Mouse (Mus musculus) frontal cortex, postnatal 25 days (tissue): ENCODE measurements around the gene Zfp712.

Experiments
- DNase-seq, 2 experiments: peaks; one replicate each; pipeline ENCODE4 v3.0.0; 2022; ENCODE audit warnings: low spot score in 2 of 2

Gene Zfp712

DNA sequence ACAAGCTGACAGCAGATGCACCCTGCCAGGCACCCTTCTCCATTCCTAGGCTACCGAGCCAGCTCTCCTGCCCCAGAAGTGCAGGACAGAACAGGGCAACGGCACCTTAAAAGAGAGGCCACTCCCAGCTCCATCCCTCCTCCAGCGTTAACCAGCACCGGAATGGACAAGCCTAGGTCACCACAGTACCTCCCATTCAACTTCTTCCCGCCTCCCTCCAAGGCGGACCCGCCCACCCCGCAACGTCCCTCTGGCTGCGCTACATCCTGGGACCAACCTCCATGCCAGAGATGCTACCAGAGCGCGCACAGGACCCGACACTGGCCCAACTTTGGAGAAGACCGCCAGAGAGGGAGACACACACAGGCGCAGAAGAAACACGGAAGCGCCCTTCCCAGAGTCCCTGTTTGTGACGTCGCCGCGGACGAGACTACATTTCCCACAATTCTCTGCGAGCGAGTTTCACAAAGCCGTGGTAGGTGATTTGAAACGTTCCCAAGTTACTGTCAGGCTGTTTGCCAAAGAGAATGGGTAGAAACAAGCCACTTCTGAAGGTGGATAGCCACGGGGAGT is at the start of gene Zfp712:
TSS of gene Zfp712 (minus strand) at position 385 of the 573 bp plus-strand sequence.
- peak; percentile 81 to 88 for DNase-seq

DNA sequence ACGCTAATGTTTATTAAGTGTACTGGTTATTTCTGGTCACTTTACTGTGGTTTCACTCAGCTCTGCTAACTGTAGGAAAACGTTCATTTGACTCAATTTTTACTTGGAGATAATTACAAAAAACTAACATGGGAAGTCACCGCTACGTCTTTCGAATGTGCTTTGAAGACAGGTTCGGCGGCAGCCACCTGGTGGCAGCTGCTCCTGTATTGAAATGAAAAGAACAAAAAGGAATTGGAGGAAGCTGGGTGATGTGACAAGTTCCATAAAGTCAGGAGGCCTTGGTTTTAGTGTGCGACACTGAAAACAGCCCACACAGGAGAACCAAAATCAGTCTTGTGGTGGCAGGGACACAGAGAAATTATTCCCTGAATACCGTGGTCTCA is 47.8 kb upstream of the Zfp712 start:
- DNase-seq, result no peak

DNA sequence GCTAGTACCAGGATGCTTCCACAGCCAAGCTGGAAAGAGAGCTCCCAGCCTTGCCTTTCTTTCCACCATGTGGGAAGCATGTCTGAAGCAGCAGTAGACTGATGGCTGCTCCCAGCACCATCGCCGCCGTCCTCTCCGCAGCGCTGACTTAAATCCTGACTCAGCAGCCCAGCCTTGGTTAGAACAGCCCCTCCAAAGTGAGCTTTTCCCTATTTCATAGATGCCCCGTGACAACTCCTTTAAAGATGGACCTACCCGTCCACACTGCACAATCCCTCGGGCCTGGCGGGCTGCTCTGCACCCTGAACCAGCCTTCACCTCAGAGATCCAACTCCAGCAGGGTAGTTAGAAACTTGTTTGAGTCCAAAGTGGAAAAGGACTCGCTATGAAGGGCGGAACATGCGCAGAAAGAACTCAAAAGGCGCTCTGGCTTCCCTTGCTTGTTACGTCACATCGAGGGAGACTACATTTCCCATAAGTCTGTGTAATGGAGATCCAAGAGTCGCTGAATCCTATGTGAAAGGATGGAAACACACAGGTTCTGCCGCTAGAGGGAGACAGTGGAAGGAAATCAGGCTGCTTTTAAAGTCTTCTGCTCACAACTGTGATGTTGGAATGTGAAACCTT is 47.3 kb upstream of the Zfp712 start, which contains the start of gene Gm28557:
TSS of gene Gm28557 (minus strand) at position 411 of the 627 bp plus-strand sequence.
- peak; percentile 81 to 89 for DNase-seq

DNA sequence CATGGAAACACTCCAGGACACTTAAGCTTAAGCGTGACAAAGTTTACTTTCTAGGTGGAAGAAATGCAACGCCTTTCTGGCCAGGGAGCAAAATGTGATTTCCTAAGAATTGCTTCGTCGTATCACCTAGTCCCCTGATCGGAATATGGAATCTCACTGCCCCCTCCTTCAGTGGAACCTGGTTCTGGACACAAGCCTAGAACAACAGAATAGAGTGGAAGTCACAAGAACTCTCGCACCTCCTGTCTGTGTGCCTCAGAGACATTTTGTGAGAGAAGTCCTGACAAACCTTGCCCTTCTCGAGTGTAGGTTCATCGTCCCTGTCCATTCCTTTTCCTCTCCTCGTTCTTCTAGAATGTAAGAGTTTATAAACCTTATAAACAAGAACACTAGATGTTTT is 46.7 kb upstream of the Zfp712 start:
- no peak for DNase-seq

DNA sequence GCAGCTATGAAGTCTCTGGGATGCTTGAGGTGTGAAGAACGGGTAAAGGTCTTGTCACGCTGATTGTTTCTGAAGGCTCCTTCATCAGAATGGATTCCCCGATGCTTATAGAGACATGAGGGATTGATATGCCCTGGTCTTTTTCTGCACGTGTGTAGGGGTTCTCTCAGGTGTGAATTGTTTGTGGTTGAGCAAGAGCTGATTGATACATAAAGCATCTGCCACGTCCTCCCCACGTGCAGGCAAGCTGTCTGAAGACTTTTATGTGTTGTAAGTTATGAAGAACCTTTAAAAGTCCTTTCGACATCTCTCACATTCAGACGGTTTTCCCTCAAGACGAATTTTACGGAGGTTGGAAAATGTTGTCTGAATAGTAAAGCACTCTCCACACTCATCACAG is 36.9 kb upstream of the Zfp712 start, which contains the start of gene Zfp708:
TSS of gene Zfp708 (minus strand) at position 101 of the 400 bp plus-strand sequence.
- no peak for DNase-seq

DNA sequence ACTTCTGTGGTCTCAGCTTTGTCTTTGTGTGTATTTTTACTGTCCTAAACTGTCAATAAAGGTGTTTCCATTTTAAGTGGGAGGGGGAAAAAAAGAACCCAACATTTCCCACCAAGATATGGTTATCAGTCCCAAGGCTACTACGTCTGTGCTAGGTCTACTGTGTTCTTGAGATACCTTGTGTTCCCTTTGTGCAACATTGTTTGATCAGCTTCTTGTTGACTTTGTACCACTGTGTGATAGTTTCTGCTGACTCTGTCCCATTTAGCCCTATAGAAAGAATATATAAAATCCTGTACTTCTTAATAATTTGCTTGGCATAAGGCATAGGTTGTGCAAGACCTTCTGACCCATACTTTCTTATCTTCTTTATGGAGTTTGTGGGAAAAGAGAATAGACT is 29.2 kb upstream of the Zfp712 start:
- no peak for DNase-seq

DNA sequence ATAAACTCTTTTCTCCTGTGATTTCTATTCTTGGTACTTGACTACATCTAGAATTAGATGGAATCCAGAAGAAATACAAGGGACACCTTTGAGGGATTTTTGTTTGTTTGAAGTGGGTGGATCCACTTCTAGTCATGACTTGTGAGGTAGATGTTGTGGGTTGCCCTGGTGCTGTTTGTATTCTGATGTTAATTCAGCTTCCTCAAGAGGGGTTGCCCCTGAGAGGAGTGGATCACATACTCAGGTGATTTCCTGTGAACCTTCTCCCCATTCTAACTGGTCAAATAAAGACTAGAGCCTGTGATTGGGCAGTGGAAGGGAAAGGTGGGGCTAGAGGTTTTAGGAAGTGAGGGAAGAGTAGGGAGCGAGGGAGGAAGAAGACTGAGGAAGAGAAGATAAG is 21.0 kb upstream of the Zfp712 start:
- DNase-seq, result no peak

DNA sequence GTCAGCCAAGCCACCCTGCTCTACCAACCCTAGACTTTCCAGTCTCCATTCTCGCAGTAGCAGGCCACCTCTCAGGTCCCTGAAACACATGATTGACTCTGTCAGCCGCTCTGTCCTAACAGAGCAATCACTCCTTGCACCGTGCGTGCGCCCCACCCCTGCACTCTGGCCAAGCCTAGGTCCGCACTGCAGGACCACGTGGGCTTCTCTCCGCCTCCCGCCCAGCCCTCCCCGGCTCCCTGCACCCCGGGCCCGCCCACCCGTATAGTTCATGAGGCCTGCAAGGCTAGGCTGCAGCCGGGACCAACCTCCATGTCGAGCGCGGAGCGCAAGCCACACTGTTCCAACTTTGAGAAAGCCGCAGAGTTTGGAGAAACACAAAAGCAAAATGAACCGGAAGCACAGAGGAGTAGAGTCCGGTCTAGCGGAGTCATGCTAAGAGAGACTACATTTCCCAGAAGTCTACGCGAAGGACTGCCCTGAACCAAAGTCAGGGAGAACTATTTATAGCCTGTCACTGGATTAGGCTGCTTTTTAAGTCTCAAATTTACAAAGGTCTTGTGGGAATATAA is 20.3 kb upstream of the Zfp712 start:
- DNase-seq, result peak; percentile 37 to 45

DNA sequence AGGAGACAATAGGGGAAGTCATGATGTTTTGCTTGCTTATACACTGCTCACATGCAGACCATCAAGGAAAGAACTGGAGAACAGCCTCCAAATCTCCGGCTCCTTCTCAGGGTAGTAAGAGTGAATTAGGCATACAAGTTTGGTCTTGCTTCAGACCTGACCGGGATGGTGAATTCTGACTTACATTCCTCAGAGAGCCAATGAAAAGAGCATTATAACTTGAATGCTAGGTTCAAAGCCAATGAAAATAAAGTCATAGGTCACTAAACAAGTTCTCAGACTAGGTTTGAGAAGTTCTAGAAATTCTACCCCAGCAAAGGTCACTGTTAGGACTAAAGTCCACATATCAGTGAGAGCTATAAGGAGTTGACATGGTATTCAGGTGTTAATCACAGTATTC is 16.3 kb upstream of the Zfp712 start:
- DNase-seq, result no peak

DNA sequence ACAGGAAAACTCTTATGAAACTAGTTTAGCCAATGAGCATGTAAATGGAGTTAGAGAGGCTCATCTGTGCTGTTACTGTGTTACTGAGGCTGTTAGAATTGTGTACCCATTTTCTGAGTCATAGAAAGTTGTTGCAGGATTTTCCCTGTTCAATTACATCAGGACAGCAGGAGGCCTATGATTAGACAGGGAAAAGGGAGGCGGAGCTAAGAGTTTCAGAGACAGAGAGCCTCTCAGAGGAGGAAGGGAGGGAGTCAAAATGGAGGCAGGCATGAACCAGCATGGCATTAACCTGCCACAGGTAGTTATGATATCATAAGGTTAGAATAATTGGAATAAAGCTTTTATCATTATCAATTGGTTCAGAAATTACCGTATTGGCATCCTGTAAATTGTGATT is 11.8 kb upstream of the Zfp712 start:
- DNase-seq, result no peak

DNA sequence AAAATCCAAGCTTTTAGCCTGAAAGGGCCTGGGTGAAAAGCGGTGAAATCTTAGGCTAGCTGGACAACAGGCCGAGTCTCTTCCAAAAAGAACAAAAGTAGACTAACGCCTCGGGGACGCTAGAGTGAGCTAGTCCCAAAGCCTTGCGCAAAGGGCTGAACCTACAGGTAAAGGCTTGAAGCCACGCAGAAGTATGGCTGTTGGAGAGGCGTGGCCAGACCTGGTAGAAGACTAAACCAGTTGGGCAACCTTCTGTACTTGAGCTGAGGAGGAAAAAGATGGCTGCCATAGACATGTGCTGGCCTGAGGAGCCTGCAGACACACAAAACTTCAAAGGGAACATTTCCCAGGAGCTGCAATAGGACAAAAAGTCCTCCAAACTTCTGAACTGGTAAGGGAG is 4.4 kb upstream of the Zfp712 start:
- no peak for DNase-seq

DNA sequence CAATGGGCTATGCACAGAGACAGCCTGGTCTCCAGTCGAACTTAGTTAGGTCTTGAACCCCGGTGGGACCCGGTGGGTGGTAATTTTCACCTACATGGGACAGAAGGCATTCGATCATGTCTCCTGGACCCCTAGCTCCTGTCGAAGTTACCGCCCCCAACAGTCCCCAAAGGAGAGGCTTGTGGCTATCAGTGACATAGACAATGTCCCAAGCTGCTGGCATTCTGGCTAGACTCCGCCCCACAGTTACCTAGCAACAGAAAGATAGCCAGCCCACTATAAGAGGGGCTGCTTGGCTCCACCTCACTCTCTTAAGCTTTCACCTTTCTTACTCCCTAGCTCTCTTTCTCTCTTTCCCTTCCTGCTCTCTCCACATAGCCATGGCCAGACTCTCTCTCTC is 1.5 kb upstream of the Zfp712 start:
- DNase-seq, result no peak

DNA sequence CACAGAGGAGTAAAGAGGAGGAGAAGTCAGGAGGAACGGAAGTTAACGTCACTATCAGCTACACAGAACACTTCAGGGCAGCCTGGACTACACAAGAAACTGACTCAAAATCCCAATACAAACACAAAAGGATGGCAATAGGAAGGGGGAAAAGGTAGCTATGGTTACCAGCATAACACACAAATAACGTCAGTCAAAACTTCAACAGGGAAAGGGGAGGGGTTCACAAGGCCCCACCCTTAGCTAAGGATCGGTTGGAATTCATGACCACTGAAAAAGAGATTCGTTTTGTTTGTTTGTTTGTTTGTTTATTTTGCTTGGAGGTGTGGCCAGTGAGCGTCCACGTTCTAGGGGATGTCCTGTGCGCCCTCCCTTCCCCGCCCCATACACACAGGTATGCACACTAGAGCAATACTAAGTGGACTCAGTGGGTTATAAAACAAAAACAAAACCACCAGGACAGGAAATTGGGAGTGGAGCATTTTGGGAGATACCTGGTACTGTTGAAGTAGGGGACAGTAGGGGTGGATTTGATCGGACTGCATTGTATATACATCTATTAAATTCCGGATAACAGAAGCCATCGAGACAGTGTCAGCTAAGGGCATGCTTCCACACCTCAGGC is 697 bp downstream of the Zfp712 start:
- DNase-seq, result no peak
